Mouse (Mus musculus) gastrocnemius, postnatal 36 days (tissue): ENCODE measurements around the gene Mrap. TPM values are rescaled to one million over a fixed set of nuclear protein-coding genes. Genes with fewer than 3 reads are reported as not detected.

ENCODE experiments used
- DNase-seq, 2 experiments: peaks; one replicate each; pipeline ENCODE4 v3.0.0; 2022
- intact Hi-C: fragments of 180-260 bp; cut with DNase I; formaldehyde crosslinking; loops from one replicate; pipeline ENCODE4 v1.15.1; 2025
- total RNA-seq, 2 experiments: library from RNA; stranded (reverse); gene quantifications; 2 replicates each; pipeline ENCODE4 v1.2.3; 2021

Gene Mrap
- total RNA-seq, 2 experiments from 2014 or later = 0.43 to 1.5 TPM

DNA sequence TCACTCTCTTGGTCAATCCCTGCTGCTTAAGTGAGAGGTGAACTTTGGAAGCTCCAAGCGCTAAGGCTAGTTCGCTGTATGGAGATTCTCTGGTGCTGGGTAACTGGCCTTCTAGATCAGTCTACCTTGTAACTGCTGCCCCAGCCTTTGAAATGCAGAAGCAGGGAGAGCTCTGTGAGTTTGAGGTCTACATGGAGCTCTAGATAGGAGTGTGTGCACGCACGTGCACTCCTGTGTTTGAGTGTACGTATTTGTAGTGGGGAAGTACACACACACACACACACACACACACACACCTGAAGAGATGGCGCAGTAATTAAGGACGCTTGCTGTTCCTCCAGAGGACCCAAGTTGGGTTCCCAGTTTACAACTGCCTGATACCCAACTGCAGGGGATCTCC, 10.2 kb downstream of the Mrap start:
- intact Hi-C loops = no loop called here
- DNase-seq = no peak

DNA sequence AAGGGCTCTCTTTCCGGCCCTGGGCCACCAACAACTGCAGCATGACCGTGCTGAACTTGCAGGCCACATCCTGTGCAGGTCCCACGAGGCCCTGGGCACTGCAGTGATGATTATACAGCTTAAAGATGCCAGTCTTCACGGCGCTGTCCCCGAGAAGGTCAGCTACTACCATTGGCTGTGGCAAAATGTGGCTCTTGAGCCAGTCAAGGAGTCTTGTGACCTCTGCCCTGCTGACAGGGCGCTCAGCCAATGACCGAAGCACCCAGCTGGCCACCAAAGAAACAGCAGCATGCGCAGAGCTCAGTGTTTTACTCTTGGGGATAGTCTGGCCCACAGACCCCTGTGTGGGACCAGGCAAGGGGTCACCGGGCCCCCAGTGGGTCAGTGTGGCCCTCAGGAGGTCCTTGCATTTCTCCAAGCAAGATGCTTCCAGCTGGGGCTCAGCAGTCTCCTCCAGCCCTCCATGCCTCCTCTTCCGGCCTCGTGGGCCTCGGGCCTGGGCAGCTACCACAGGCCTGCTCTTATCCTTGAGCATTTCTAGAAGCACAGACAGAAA, 15.5 kb downstream of the Mrap start:
- DNase-seq = no peak
- intact Hi-C loops = no loop called here

DNA sequence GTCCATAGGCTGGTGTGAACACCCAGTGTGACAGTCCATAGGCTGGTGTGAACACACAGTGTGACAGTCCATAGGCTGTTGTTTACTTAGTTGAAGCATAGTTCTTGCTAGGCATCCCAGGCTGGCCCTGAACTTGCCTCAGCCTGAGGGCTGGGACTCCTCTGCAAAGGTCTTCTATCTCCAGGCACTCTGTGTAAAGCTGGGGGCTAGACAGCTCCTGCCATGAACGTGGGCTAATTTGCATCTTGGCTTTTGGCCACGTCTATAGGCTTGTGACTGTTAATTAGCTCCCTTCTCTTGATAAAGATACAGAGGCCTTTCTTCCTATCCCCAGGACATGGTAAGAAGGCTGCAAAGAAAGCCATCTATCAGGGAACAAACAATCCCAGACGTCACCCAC, 21.3 kb downstream of the Mrap start:
- intact Hi-C loops = no loop called here
- no peak for DNase-seq

DNA sequence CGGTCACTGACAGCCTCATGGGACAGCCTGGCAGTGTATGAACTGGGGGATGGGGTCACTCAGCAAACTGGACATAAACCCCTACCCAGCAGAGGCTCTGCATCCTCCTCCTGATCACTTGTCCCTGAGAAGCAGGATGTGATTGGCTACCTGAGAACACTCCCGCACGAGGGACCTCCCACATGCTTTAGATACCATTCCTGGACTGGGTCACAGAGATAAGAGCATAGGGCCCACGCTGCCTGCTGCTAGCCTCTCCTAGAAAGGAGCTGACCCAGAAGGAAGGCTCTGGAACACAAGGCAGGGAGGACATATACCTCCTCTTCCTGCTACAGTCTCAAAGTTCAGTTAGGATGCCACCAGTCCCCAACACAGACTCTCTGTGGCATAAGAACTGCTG, 22.5 kb downstream of the Mrap start:
- no peak for DNase-seq
- intact Hi-C loops = no loop called here

DNA sequence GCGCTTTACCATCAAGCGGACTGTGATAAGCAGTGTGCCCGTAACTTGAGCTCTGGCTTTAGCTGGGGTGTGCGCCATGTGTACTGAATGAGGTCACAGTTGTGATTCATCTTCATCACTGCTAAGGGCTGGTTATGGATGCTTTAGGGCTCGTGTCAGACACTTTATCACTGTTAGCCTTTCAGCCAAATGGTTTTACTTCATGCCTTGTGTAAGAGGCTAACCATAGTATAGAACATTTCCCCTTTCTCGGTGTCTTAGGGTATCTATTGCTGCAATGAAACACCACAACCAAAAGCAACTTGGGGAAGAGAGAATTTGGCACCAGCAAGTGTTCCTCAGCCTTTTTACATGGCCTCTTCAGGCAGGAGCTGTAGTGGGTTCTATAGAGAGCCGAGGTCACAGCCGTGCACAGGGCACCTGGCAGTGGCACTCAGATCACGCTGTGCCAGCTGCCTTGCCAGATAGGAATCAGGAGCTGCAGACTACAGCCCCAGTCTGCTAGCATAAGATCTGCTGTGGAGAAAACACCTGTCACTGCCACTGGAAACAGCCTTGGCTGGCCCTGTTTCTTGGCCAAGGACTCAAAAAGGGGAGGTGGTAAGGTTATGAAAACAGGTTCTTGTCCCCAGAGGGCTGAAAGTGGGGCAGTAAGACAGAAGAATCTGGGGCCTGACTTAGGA, 27.3 kb downstream of the Mrap start:
- intact Hi-C loops = no loop called here
- DNase-seq = peak in 1 of 2 experiments; percentile 16

DNA sequence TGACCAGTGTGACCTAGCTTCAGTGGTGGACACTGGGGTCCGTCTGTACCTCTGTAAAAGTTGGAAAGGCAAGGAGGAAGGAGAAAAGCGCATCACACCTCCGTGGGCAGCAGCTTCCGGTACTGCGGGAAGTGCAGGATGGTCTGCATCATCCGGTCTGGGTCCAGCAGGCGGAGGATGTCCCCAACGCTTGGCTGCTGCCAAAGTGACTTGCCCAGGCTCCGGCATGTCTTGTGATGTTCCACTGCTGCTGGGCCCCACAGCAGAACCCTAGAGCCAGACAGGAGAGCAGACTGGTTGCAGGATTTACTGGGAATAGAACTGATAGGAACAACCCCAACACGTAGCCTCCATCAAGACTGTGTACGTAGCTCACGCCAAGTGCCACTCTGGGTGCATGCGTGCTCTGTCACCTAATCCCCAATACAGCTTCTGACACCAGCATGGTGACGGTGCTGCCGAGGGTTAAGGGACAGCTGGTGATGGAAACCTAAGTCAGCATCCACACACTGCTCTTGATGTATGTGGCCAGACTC, 29.0 kb downstream of the Mrap start:
- intact Hi-C loops = no loop called here
- no peak for DNase-seq

DNA sequence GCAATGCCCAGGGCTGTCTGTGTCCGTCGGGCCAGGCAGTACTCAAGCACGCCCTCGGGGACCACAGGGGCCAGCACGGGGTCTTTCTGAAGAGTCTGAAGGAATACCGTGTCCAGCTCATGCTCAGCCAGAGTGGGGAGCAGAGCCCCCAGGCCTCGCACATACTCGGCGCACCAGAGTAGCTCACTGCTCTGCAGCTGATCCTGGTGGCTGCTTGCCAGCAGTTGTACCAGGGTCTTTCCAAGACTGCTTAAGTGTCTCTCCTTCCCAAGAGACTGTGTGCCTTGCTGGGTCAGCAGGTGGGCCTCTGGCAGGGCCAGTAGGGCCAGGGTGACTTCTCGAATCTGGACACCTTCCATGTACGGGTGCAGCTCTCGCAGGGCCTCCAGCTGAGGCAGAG, 36.2 kb downstream of the Mrap start:
- intact Hi-C loops = no loop called here
- no peak for DNase-seq

DNA sequence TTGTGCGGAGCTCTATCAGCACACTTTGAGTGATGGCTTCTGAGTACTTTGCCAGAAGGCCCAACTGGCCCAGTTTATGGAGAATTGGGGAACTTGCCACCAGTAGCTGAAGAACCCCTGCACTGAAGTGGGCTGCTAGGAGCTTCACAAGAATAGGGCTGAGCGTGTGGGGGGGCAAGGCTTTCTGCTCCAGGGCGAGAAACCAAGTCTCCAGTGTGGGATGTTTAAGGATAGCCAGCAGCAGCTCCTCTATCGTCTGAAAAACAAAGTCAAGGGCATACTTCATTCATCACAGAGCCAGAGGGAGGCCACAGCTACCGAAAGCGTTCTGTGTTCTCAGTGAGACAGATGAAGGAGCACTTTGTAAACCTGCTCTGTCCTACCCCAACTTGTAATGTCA, 36.6 kb downstream of the Mrap start:
- intact Hi-C loops = no loop called here
- no peak for DNase-seq

DNA sequence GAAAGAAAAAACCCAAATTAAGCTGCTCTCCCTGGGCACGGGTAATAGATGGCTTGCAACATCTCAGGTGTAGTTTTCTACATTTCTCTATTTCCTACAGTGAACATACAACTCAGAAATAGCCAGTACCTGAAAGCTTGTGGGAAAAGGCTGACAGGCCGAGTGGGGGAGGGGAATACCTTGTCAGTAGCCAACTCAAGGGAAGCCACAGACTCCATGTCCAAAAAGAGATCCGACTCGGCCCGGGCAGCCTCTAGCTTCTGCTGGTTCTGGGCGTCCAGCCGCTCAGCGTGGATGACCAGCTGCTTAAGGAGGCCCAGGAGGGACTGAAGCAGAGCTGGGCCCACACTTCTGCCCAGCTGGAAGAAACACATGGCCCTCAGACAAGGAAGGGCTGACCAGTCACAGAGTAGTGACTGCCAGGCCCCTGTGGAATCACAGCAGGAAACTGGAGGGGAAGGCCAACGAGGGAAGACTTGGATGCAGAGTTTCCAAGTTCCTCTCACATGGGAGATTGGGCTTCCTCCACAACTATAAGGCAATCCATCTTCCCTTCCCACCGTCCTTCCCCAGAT, 38.0 kb downstream of the Mrap start:
- intact Hi-C loops = no loop called here
- no peak for DNase-seq

DNA sequence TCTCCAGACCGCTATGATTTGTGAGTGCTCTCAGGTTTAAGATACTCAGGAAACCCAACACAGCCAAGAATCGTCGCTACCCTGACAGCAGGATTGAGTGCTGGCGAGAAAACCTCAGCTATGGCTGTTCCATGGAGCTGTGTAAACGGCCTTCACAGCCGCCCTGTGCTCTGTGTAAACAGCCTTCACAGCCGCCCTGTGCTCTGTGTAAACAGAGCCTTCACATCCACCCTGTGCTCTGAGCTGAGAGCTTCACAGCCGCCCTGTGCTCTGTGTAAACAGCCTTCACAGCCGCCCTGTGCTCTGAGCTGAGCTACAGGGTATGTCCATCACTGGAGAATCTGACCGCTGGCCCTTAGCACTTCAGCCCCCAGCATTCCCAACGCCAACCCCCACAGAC, 41.8 kb downstream of the Mrap start:
- intact Hi-C loops = no loop called here

DNA sequence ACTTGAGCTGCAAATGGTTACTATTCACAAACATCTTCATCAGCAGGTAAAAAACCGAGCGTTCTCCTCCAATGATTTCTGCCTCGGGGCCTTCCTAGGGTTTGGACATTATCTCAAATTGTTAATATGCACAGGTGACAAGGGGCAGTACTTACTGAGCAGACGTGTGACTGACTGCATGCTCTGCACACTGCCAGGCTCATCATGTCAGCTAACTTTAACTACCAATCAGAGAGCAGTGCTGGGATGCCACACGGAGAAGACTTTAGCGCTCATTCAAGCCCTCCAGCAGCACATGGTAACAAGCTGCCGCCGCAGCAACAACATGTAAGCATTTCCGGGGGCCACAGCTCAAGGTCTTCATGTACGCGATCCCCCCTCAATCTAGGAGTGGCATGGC, 45.3 kb downstream of the Mrap start:
- no peak for DNase-seq
- intact Hi-C loops = no loop called here

More for the DNA sequence above, 41.8 kb downstream of the Mrap start:
- no peak for DNase-seq

DNA sequence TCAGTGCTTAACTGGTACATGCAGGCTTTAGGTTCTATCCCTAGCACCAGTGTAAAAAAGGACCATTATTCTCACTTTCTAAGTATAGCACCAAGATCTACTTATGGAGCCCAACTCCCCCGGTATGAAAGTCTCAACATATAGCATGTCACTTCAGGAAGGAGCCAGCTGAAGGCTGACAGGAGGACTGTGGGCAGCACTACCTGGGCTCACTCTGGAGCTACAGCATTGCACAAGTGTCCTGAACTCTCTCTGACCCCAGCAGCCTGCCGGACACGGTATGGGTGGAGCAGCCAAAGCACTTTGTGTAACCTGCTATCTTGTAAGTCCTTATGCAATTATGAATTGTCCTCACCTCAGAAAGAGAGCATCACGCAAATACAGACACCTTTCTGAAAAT, 47.2 kb downstream of the Mrap start:
- intact Hi-C loops = no loop called here
- no peak for DNase-seq

DNA sequence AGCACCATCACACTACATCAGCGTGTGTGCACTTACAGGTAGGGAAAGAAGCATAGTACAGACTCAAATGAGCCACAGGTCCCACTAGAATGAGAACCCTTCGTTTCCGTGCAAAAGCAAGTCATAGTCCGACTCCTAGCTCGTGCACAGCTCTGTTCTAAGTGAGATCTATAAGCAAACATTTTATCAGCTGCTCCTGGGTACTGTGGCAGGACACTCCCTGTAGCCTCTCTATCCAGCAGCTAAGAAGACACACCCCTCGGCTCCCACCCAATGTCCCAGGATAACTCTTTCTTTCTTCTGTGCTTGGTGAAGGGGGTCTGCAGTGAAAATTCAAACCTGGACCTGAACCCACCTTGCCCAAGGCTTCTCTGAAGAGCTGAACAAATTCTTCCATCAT, 50.6 kb downstream of the Mrap start:
- intact Hi-C loops = no loop called here
- no peak for DNase-seq

DNA sequence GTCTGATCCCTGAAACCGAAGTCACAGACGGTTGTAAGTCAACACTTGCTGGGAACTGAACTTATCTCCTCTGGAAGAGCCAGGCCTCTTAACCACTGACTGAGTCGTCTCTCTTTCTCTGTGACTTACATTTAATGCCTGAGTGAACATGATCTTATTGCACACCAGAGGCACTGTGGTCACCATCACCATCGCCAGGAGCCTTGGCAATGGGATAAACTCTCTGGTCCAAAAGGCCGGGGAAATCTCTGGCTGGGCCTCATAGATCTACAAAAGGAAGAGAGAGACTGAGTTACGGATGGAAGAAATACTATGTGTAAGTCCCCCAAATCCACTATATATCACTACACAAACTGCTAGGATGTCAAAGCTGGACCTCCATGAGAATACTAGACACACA, 52.9 kb downstream of the Mrap start:
- no peak for DNase-seq
- intact Hi-C loops = no loop called here

DNA sequence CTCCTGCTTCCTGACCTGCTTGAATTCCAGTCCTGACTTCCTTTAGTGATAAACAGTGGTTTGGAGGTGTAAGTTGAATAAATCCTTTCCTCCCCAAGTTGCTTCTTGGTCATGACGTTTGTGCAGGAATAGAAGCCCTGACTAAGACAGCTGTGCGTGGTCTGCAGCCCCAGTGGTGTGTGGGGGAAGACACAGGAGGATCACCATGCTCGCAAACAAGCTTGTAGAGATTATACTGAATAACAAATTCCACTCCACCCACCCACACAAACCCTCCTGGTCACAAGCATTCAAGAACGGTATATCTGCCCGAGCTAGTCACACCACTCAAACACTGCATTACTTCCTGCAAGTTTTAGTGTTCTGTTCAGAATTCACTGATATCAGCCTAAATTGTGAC, 54.1 kb downstream of the Mrap start:
- no peak for DNase-seq
- intact Hi-C loops = no loop called here

DNA sequence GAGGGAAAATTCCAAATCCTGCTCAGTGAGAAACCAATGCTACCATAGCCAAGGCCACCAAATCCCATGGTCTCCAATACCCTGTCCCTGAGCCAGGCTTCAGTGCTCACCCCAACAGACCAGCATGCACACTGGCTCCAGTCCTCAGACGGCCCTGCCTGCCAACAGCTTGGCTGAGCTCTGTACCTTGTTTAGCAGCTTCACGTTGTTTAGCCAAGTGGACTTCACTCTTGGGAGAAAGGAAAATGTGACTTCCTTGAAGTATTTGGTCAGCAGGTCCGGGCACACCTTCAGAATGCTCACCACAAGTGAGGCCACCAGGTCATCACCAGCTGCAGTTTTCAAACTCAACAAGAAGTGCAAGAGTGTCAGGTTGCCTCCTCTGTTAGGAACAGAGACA, 54.5 kb downstream of the Mrap start:
- no peak for DNase-seq
- intact Hi-C loops = no loop called here

DNA sequence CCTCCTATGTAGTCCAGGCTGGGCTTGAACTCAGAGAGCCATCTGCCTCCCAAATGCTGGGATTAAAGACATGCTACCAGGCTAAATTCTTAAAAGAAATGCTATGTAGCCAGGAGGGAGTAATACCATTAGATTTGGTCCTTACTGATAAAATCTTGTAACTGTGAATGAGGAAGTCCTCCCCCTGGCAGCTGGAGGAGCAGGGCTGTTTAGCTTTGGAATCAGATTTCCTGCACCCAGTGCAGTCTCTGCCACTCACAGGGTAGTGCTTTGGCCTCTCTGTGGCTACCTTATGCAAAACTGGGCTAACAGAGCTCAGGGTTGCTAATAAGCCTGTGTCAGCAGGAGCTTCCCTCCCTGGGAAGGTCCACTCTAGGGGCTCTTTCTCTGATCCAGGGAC, 56.7 kb downstream of the Mrap start:
- DNase-seq = no peak
- intact Hi-C loops = no loop called here

DNA sequence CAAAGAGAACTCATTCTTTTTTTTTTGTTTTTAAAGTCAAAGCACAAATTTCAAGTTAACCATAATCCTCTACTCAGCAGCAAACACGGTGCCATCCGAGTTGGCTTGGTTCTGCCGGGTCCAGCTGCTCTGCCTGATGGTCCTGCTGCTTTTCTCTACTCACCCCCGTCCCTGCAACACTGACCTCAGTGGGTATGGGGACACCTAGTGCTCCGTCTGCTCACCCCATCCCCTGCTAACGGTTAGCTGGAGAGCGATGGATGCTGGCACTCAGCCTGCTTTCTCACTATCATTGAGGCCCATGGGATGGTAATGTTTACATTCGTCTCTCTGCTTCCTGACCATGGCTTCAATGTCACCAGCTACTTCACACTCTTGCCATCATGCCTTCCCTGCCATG, 60.4 kb downstream of the Mrap start:
- intact Hi-C loops = no loop called here
- DNase-seq = no peak

DNA sequence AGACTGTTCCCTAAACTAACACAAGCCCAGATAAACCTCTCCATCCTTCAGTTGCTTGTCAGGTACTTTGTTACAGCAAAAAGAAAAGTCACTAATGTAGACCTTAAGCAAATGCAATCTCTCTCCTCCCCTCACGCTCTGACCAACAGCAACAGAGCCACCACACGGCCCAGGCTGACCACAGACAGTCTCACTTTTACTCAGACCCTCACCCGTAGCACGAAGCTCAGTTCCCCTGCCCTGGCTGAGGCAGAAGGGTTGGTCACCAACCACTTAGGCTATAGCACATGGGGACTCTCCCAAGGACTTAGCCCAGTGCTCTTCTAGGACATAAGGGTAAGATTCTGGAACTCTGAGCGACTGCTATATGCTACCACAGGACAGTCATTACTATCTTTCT, 60.8 kb downstream of the Mrap start:
- intact Hi-C loops = no loop called here
- DNase-seq = no peak
